Mouse (Mus musculus): ENCODE measurements at regions not wholly inside any gene's neighbourhood (a gene's known extent, or its start where the extent isn't known, plus 50 kb on each side); places are given as distances from the start of the nearest gene placed in this dataset.

GRCm38 (mm10) chrX:6709643-6710042 is 69.5 kb upstream of the Dgkk start:
- DNase-seq (ENCODE audit: low spot score): peak; percentile 16
